Mouse (Mus musculus): ENCODE results near the gene Mtf1. TPM values are rescaled to one million over a fixed set of nuclear protein-coding genes. Genes with fewer than 3 reads are reported as not detected.
A peak's percentile ranks its signal among the peaks of the same experiment; 100 is the strongest.

The Mtf1 gene
- polyA plus RNA-seq, 1 experiment from 2014 or later, result 12.6 TPM

DNA sequence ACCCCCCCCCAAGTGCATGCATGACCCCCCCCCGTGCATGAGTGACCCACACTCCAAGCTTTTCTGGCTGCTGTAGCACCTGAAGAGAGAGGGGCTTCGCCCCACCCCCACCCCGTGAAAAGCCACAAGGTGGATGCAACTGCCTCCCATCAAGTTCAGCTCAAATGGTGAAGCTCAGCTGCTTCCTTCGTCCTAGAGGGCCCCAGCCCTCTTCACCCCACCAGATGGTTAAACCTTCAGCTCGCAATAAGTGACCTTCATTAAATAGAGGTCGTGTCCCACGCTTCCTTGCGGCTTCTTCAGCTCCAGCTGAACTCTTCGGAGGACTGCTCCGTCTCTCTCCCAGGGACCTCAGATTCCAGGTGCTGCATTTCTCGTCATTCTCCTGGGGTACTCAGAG lies 78.7 kb downstream of the Mtf1 start, which contains the start of gene Epha10:
TSS of gene Epha10 (plus strand) at position 301 of the 400 bp plus-strand sequence.
- Histone ChIP-seq H3K4me1 (ENCODE audit: control insufficient read depth, insufficient read depth, low read length) (peaks cover 11% of the 10 kb centered on the region; the same call in 1 of the 2 replicates), H3K27me3 (ENCODE audit: control insufficient read depth, insufficient read depth, low read length) (peaks cover 29% of the 10 kb centered on the region), H3K9me3 (replicated peaks; ENCODE audit: control insufficient read depth, low read length) (no peaks in the 10 kb centered on the region), H3K9ac (replicated peaks; ENCODE audit: low read length) (no peak within 1 kb of the TSS), H3K4me3 (ENCODE audit: low read depth, low read length) (peak within 1 kb of the TSS; percentile 28), H3K27ac (replicated peaks; ENCODE audit: low read depth, low read length) (no peak within 1 kb of the TSS), H3K36me3 (replicated peaks; ENCODE audit: control insufficient read depth, insufficient read depth, low read depth, low read length) (no peaks in the 10 kb centered on the region), H3K4me2 (ENCODE audit: low read depth, low read length) (peak within 1 kb of the TSS; percentile 34)
- DNase-seq (ENCODE audit: low spot score) (no peak), ATAC-seq (replicated peaks; ENCODE audit: insufficient number of reproducible peaks, low FRiP score, low TSS enrichment, low read depth) (no peak)
- WGBS, result 4% methylated on average over 11 of the region's 11 CpGs

GRCm38 (mm10) chr4:124881341-124881908 lies 79.5 kb downstream of the Mtf1 start:
- Histone ChIP-seq H3K9ac (replicated peaks; ENCODE audit: low read length) (no peak overlapping the region), H3K27ac (replicated peaks; ENCODE audit: low read depth, low read length) (no peak overlapping the region), H3K27me3 (ENCODE audit: control insufficient read depth, insufficient read depth, low read length) (peaks cover 30% of the 10 kb centered on the region)

DNA sequence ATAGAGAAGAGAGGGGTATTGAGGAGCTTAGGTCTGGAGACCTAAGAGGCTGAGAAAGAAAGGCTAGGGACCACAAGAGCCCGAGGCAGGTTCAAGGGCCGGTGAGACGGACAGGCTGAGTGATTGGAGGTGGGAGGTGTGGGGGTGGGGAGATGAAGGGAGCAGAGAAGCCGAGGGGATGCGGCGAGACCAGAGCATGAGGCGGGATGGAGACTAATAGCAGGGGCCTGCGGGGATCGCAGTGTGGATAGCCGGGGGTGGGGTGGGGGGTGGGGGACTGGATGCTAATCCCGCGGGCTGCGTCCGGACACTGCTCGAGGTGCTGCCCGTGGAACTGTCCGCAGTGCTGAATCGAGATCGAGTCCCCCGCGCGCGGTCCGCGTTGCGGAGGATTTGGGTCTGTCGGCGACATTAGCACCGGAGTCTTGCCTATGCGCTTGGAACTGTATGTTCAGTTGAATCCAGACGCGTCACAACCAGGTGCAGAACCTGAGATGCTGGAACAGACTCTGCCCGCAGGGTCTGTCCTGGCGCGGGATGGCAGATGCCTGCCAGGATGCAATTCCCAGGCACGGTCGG lies 80.3 kb downstream of the Mtf1 start:
- ATAC-seq (replicated peaks; ENCODE audit: insufficient number of reproducible peaks, low FRiP score, low TSS enrichment, low read depth), result peak; percentile 29; the same call in 1 of the 2 replicates

More at GRCm38 (mm10) chr4:124881341-124881908, 79.5 kb downstream of the Mtf1 start:
- Histone ChIP-seq H3K9me3 (replicated peaks; ENCODE audit: control insufficient read depth, low read length) (no peaks in the 10 kb centered on the region), H3K4me1 (ENCODE audit: control insufficient read depth, insufficient read depth, low read length) (peaks cover 11% of the 10 kb centered on the region; the same call in 1 of the 2 replicates), H3K4me3 (ENCODE audit: low read depth, low read length) (peak overlapping the region; percentile 28), H3K4me2 (ENCODE audit: low read depth, low read length) (peak overlapping the region; percentile 34), H3K36me3 (replicated peaks; ENCODE audit: control insufficient read depth, insufficient read depth, low read depth, low read length) (no peaks in the 10 kb centered on the region)
- under 1% methylated on average over 37 of the region's 37 CpGs for WGBS
- DNase-seq (ENCODE audit: low spot score) (peak; percentile 81), ATAC-seq (replicated peaks; ENCODE audit: insufficient number of reproducible peaks, low FRiP score, low TSS enrichment, low read depth) (peak; percentile 93)

DNA sequence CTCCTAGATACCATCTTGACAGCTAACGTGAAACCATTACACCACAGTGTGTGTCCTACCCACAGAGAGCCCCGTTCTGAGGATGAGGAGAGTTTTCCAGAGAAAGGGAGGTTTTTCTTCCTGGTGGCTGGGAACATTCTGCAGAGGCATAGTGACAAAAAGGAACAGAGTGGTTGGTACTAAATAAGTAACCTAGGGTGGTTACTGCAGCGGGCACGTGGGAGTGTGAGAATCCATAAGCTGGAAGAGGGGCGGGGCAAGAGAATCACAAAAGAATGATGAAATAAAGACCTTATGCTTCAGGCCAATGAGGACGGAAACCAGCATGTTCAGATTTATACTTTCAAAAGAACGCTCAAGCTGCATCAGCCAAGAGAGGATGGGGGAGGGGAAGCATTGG lies 86.8 kb downstream of the Mtf1 start:
- Histone ChIP-seq H3K27me3 (ENCODE audit: control insufficient read depth, insufficient read depth, low read length) (peaks cover 20% of the 10 kb centered on the region), H3K4me1 (ENCODE audit: control insufficient read depth, insufficient read depth, low read length) (no peaks in the 10 kb centered on the region), H3K4me3 (ENCODE audit: low read depth, low read length) (no peak overlapping the region), H3K9me3 (replicated peaks; ENCODE audit: control insufficient read depth, low read length) (no peaks in the 10 kb centered on the region), H3K9ac (replicated peaks; ENCODE audit: low read length) (no peak overlapping the region), H3K27ac (replicated peaks; ENCODE audit: low read depth, low read length) (no peak overlapping the region), H3K4me2 (ENCODE audit: low read depth, low read length) (no peak overlapping the region), H3K36me3 (replicated peaks; ENCODE audit: control insufficient read depth, insufficient read depth, low read depth, low read length) (no peaks in the 10 kb centered on the region)
- 73% methylated on average over 7 of the region's 7 CpGs for WGBS
- no peak for DNase-seq (ENCODE audit: low spot score)
- ATAC-seq (replicated peaks; ENCODE audit: insufficient number of reproducible peaks, low FRiP score, low TSS enrichment, low read depth), result no peak

More for the DNA sequence above, 80.3 kb downstream of the Mtf1 start:
- Histone ChIP-seq H3K27ac (replicated peaks; ENCODE audit: low read depth, low read length) (no peak overlapping the region), H3K4me1 (ENCODE audit: control insufficient read depth, insufficient read depth, low read length) (peaks cover 11% of the 10 kb centered on the region; the same call in 1 of the 2 replicates), H3K27me3 (ENCODE audit: control insufficient read depth, insufficient read depth, low read length) (peaks cover 30% of the 10 kb centered on the region), H3K4me3 (ENCODE audit: low read depth, low read length) (peak overlapping the region; percentile 28), H3K9me3 (replicated peaks; ENCODE audit: control insufficient read depth, low read length) (no peaks in the 10 kb centered on the region), H3K36me3 (replicated peaks; ENCODE audit: control insufficient read depth, insufficient read depth, low read depth, low read length) (no peaks in the 10 kb centered on the region), H3K9ac (replicated peaks; ENCODE audit: low read length) (no peak overlapping the region), H3K4me2 (ENCODE audit: low read depth, low read length) (peak overlapping the region; percentile 34)
- under 1% methylated on average over 37 of the region's 37 CpGs for WGBS
- peak; percentile 79 for DNase-seq (ENCODE audit: low spot score)

- no peak overlapping the region for H3K9ac ChIP-seq (replicated peaks; ENCODE audit: low read length)
- peaks cover 33% of the 10 kb centered on the region for H3K27me3 ChIP-seq (ENCODE audit: control insufficient read depth, insufficient read depth, low read length)
- no peaks in the 10 kb centered on the region for H3K9me3 ChIP-seq (replicated peaks; ENCODE audit: control insufficient read depth, low read length)
- H3K36me3 ChIP-seq (replicated peaks; ENCODE audit: control insufficient read depth, insufficient read depth, low read depth, low read length), result no peaks in the 10 kb centered on the region
- H3K4me3 ChIP-seq (ENCODE audit: low read depth, low read length), result no peak overlapping the region
- H3K4me2 ChIP-seq (ENCODE audit: low read depth, low read length), result no peak overlapping the region
- ATAC-seq (replicated peaks; ENCODE audit: insufficient number of reproducible peaks, low FRiP score, low TSS enrichment, low read depth) (no peak), DNase-seq (ENCODE audit: low spot score) (no peak)
- H3K4me1 ChIP-seq (ENCODE audit: control insufficient read depth, insufficient read depth, low read length), result 0 out of 2 replicates have a peak, but pooled peaks cover 5% of the 10 kb centered on the region
- 92% methylated on average over 2 of the region's 2 CpGs for WGBS
- H3K27ac ChIP-seq (replicated peaks; ENCODE audit: low read depth, low read length), result no peak overlapping the region
Measured at GRCm38 (mm10) chr4:124889935-124890334, 88.0 kb downstream of the Mtf1 start.

GRCm38 (mm10) chr4:124890831-124891230 lies 88.9 kb downstream of the Mtf1 start:
- 82% methylated on average over 5 of the region's 5 CpGs for WGBS
- H3K9ac ChIP-seq (replicated peaks; ENCODE audit: low read length), result no peak overlapping the region
- peaks cover 36% of the 10 kb centered on the region for H3K27me3 ChIP-seq (ENCODE audit: control insufficient read depth, insufficient read depth, low read length)
- 0 out of 2 replicates have a peak, but pooled peaks cover 6% of the 10 kb centered on the region for H3K4me1 ChIP-seq (ENCODE audit: control insufficient read depth, insufficient read depth, low read length)
- H3K9me3 ChIP-seq (replicated peaks; ENCODE audit: control insufficient read depth, low read length), result no peaks in the 10 kb centered on the region
- DNase-seq (ENCODE audit: low spot score), result no peak
- H3K36me3 ChIP-seq (replicated peaks; ENCODE audit: control insufficient read depth, insufficient read depth, low read depth, low read length), result no peaks in the 10 kb centered on the region
- ATAC-seq (replicated peaks; ENCODE audit: insufficient number of reproducible peaks, low FRiP score, low TSS enrichment, low read depth), result no peak
- no peak overlapping the region for H3K4me3 ChIP-seq (ENCODE audit: low read depth, low read length)
- H3K27ac ChIP-seq (replicated peaks; ENCODE audit: low read depth, low read length), result no peak overlapping the region
- H3K4me2 ChIP-seq (ENCODE audit: low read depth, low read length), result no peak overlapping the region

- ATAC-seq (replicated peaks; ENCODE audit: insufficient number of reproducible peaks, low FRiP score, low TSS enrichment, low read depth) (no peak), DNase-seq (ENCODE audit: low spot score) (no peak)
- no peaks in the 10 kb centered on the region for H3K9me3 ChIP-seq (replicated peaks; ENCODE audit: control insufficient read depth, low read length)
- H3K4me3 ChIP-seq (ENCODE audit: low read depth, low read length), result no peak overlapping the region
- H3K27ac ChIP-seq (replicated peaks; ENCODE audit: low read depth, low read length), result no peak overlapping the region
- peaks cover 41% of the 10 kb centered on the region for H3K27me3 ChIP-seq (ENCODE audit: control insufficient read depth, insufficient read depth, low read length)
- no peaks in the 10 kb centered on the region for H3K36me3 ChIP-seq (replicated peaks; ENCODE audit: control insufficient read depth, insufficient read depth, low read depth, low read length)
- 32% methylated on average over 6 of the region's 6 CpGs for whole genome bisulfite sequencing
- no peak overlapping the region for H3K4me2 ChIP-seq (ENCODE audit: low read depth, low read length)
- 0 out of 2 replicates have a peak, but pooled peaks cover 6% of the 10 kb centered on the region for H3K4me1 ChIP-seq (ENCODE audit: control insufficient read depth, insufficient read depth, low read length)
- no peak overlapping the region for H3K9ac ChIP-seq (replicated peaks; ENCODE audit: low read length)
Measured at GRCm38 (mm10) chr4:124893769-124894168, 91.9 kb downstream of the Mtf1 start.

All from embryonic facial prominence, embryonic 11.5 days (tissue).